Mouse (Mus musculus) ES-CJ7 (cell line): ENCODE measurements around the gene Ero1lb.

Experiments
- DNase-seq: peaks from one replicate; pipeline ENCODE4 v3.0.0; 2011; ENCODE audit warnings: low read depth, low spot score

The Ero1lb gene

GRCm38 (mm10) chr13:12565621-12566390, at the start of gene Ero1lb:
Gene Ero1lb (plus strand): TSS chr13:12565874.
- peak; percentile 98 for DNase-seq

- peak; percentile 19 for DNase-seq
These were observed 46.3 kb upstream of the Ero1lb start for GRCm38 (mm10) chr13:12519371-12519770.

DNA sequence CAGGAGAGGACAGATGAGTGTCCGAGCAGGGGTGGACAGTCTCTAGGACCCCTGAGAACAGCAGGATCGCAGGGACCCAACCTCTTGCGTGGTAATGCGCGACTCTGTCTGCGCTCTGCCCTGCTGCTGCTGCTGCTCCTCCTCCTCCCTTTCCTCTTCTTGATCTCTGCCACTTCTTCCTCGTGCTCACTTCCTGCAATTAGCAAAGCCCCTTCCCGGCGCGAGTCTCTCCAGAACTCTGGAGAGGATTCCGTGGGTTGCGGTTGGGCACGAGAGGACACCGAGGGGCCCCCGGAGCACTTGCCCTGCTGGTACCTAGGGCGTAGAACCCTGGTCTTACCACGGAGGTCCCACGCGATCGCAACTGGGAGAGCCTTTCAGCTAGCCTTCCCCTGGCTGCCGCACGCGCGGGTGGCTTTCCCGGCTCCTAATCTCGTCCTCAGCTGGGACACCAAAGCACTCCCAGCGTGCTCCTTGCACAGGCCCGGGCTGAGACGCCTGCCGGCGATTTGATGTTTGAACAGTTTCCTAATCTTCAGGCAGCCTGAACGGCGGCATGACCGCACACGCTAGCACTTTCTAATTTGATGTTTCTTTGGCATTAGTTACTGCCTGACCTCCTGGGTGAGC, 45.6 kb upstream of the Ero1lb start, which contains the start of gene Edaradd:
Gene Edaradd (minus strand): TSS at position 484 of the 630 bp plus-strand sequence.
- DNase-seq: peak; percentile 51

DNA sequence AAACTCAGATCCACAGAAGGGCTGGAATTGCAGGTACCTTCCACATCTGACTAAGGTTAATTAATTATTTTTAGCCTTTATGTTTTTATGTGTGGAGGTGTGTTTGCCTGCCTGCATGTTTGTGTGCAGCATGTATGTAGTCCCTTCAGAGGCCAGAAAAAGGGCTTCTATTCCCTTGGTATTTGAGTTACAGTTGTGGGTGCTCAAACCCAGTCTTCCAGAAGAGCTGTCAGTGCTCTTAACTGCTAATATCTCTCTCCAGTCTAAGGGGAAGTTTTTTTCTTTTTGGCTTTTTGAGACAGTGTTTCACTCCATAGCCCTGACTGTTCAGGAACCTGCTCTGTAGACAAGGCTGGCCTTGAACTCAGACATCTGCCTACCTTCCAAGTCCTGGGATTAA, 43.3 kb upstream of the Ero1lb start:
- no peak for DNase-seq

DNA sequence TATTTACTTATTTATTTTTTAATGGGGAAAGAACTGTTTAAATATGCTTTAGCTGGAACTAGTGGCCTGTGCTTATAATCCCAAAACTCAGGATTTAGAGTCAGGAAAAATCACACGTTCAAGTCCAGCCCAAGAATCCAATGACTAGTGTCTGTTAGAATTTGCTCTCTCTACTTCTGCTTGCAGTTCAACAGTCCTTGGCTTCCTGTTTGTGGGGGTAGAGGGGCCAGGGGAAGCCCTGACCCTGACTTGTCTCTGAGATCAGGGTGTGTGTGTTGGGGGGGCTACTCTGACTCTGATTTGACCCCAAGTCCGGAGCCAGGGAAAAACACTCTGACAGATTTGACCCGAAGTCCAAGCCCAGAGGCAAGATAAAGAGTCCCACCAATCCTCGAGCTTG, 40.0 kb upstream of the Ero1lb start:
- no peak for DNase-seq

DNA sequence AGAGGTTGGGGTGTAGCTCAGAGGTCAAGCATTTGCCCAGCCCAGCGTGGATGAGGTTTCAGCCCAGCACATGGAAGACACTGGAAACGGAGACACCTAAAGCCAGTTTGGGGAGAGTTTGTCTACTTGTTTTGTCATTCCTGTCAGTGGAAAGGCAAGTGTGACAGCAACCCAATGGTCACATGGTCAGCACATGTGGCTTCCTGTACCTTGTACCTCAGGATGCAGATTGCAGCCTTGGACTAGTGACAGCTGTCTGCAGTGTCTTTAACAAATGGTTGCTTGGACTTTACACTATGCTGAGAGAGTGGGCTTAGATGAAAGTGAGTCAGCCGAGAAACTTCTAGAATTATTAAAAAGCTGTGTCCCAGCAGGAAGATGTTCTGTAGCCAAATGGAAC, 31.0 kb upstream of the Ero1lb start:
- DNase-seq: no peak

- peak; percentile 65 for DNase-seq
These were observed 27.7 kb upstream of the Ero1lb start for GRCm38 (mm10) chr13:12537971-12538370.

DNA sequence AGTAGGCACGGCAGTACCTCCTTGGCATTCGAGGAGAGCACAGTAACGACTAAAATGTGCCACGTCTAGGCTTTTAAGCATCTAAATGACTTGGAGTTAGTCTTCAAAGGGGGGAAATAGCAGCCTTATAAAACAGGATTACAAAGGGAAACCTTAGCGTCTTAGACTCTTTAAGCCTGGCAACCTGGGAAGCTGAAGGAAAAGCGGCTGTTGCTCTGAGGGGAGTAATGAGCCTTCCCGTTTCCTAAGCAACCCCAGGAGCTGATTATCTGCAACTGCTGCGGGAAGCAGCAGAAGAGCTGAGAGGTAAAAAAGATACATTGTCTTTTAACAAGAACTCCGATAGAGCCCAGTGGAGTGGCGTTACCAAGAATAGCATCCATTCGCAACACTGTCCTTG, 26.0 kb upstream of the Ero1lb start:
- no peak for DNase-seq

DNA sequence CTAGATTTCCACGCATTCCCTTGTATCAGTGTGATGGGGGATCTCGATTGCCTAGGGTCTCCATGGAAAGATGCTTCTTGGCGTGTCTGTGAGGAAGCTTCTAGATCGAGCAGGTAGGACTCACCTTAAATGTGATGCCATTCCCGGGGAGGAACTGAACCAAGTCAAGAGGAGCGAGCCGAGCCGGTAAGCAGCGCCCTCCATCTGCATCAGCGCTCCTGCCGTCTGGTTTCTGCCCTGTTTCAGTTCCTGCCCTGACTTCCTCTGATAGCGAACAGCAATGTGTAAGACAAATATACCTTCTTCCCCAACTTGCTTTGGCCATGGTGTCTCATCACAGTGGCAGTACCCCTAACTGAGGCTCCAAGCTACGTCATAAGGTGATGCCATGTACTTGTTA, 25.6 kb upstream of the Ero1lb start:
- no peak for DNase-seq

GRCm38 (mm10) chr13:12542006-12542981, 23.4 kb upstream of the Ero1lb start:
- peak; percentile 89 for DNase-seq

DNA sequence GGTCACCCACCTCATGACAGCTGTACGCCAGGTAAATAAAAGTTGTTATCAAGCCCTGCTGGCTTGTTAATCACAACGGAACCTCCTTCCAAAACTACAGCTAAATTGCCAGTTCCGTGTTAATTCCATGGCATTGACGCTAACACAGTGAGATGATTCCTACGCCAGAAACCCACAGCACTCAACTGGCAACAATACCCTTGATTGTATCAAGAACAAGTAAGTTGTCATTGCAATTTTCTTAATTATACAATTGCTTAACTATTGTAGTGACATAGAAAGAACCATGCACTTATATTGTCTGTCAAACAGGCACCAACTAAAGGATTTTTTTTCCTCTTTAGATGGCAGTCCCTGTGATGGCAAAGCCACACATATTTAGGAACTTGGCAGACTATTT, 22.4 kb upstream of the Ero1lb start:
- DNase-seq: no peak

GRCm38 (mm10) chr13:12543880-12544568, 21.6 kb upstream of the Ero1lb start:
- DNase-seq: no peak

GRCm38 (mm10) chr13:12554211-12554610, 11.5 kb upstream of the Ero1lb start:
- no peak for DNase-seq

GRCm38 (mm10) chr13:12559044-12559443, 6.6 kb upstream of the Ero1lb start:
- no peak for DNase-seq

DNA sequence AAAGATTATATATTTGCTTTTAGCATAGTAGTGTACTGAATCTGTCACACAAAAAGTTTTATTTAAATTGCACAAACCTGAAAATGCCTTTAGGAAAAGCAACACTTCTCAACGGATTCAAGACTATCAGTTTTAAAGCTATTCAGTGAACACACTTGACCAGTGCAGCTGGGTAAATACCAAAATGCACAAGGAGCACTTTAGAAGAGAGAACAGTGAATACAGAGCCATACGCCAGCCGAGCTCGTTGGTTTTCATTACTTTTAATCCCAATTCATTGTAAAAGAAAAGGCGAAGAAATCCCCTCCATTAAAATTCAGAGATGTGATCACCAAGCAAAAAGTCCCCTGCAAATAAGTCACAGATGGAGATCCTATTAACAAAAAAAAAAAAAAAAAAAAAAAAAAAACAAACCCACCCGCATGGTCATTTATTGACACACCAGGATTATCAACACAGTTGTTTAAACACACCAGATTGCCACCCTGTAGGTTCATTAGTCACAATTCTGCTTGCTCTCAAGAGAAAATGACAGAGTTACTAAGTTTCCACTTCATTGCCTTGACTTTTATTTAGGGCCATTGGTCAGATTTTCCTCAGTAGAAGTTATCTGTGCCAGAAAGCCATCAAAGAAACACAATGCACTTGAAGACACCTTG, 6.1 kb upstream of the Ero1lb start:
- no peak for DNase-seq

GRCm38 (mm10) chr13:12561729-12562128, 3.9 kb upstream of the Ero1lb start:
- DNase-seq: no peak

- DNase-seq: no peak
These were observed 3.4 kb upstream of the Ero1lb start for GRCm38 (mm10) chr13:12562256-12562655.

GRCm38 (mm10) chr13:12567936-12568335, 2.3 kb downstream of the Ero1lb start:
- no peak for DNase-seq

GRCm38 (mm10) chr13:12568597-12569469, 3.2 kb downstream of the Ero1lb start:
- DNase-seq: no peak

DNA sequence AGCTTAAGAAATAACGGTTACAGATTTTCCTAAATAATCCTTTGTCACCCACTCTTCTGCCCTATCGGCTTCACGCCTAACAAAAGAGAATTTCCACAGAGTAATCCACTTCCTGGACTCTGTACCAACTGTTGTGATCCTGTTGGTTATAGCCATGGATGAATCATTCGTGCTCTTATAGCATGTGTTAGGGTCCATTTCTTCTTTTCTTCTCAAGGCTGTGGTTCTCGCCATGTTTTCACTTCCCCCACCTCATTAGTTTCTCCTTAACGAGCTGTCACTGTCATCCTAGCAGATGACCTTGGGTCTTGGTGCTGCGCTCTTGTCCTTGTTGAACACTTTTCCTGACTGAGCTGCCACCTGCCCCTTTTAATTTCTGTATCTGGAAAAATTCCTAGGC, 4.1 kb downstream of the Ero1lb start:
- DNase-seq: no peak
